Mouse (Mus musculus) heart, embryonic 16.5 days (tissue): ENCODE results near the gene Irf8. TPM values are rescaled to one million over a fixed set of nuclear protein-coding genes. Genes with fewer than 3 reads are reported as not detected.

ENCODE experiments used
- ATAC-seq: fragments of 200-750 bp; cut with Nextera tagmentation; replicated peaks from 2 replicates; pipeline ENCODE4 v1.8.0; 2017; ENCODE audit warnings: moderate number of reproducible peaks; ENCODE audit not compliant: insufficient read depth, low FRiP score; ENCODE audit errors: extremely low read depth
- H3K27ac ChIP-seq: fragments of 300-500 bp; sonication (generic); 2 replicates; pipeline ENCODE4 v1.5.1; 2014; ENCODE audit warnings: mild to moderate bottlenecking, low read length, control low read depth, moderate library complexity
- H3K27me3 ChIP-seq: fragments of 300-500 bp; sonication (generic); 2 replicates; pipeline ENCODE4 v1.6.1; 2014; ENCODE audit warnings: low read length, mixed read lengths; ENCODE audit not compliant: control insufficient read depth, insufficient read depth
- H3K36me3 ChIP-seq: fragments of 300-500 bp; sonication (generic); 2 replicates; pipeline ENCODE4 v1.6.1; 2014; ENCODE audit not compliant: control insufficient read depth, insufficient read depth
- H3K4me1 ChIP-seq: fragments of 300-500 bp; sonication (generic); 2 replicates; pipeline ENCODE4 v1.6.1; 2014; ENCODE audit warnings: low read length, mixed read lengths; ENCODE audit not compliant: control insufficient read depth, insufficient read depth
- H3K4me2 ChIP-seq: fragments of 300-500 bp; sonication (generic); 2 replicates; pipeline ENCODE4 v1.6.1; 2014; ENCODE audit warnings: low read depth, mild to moderate bottlenecking, control low read depth, low read length
- H3K4me3 ChIP-seq: fragments of 300-500 bp; sonication (generic); 2 replicates; pipeline ENCODE4 v1.5.1; 2014; ENCODE audit warnings: mild to moderate bottlenecking, control low read depth, low read length
- H3K9ac ChIP-seq: fragments of 300-500 bp; sonication (generic); 2 replicates; pipeline ENCODE4 v1.6.1; 2014; ENCODE audit warnings: low read length, control low read depth
- H3K9me3 ChIP-seq: fragments of 300-500 bp; sonication (generic); replicated peaks from 2 replicates; pipeline ENCODE4 v1.6.1; 2016; ENCODE audit warnings: low read length; ENCODE audit not compliant: control insufficient read depth
- WGBS: fragments of 180-500 bp; shearing (Covaris S2); extraction: QIAGEN DNeasy Blood & Tissue Kit; methylation state at CpG from one replicate; pipeline ENCODE4 v1.1.7; 2014; 5-methylcytosine and 5-hydroxymethylcytosine counted together
- polyA plus RNA-seq: library from polyadenylated mRNA; unstranded; fragments of >200 nt; fragmentation: Nextera tagmentation; extraction: Ambion mirVana; gene quantifications from 2 replicates; pipeline ENCODE4 v1.2.1, GENCODE M21; 2015

Irf8 gene
- polyA plus RNA-seq, 1 experiment from 2014 or later = 22.5 TPM

GRCm38 (mm10) chr8:120741001-120741400, 4.8 kb downstream of the Irf8 start:
- no peak overlapping the region for H3K4me2 ChIP-seq
- no peak overlapping the region for H3K4me3 ChIP-seq
- H3K27ac ChIP-seq = no peak overlapping the region
- no peak overlapping the region for H3K9ac ChIP-seq
- no peak for ATAC-seq
- no peaks in the 10 kb centered on the region for H3K9me3 ChIP-seq
- 85% methylated on average over 17 of the region's 17 CpGs for WGBS
- H3K27me3 ChIP-seq = peaks cover 13% of the 10 kb centered on the region
- H3K36me3 ChIP-seq = no peaks in the 10 kb centered on the region
- H3K4me1 ChIP-seq = peaks cover 4% of the 10 kb centered on the region

DNA sequence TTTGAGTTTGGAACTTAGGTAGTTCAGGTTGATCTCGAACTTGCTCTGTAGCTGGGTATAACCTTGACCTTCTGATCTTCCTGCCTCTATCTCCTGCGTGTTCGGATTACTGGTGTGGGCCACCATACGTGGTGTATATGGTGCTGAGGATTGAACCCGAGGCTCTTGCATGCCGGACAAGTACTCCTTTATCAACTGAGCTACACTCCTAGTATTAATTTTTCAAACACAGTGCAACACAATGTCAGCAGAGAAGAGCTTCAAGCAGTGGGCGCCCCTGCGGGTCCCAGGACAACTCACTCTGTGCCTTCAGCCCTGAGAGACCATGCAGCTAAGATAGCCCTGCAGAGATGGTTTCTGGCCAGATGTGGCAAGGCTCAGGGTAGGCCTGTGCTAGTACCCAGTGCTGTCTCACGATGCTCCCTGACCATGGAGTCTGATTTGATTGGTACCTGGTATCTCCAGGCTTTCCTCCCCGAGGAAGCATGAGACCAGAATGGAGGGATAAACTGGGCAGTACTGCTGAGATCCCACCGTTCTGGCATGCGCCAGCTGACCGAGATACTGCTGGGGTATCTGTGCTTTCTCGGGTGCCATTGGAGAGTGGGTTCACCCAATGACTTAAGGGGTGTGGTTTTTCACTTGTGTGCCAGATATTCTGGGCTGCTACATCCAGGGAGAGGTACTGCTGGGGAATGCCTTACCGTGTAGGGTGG, 5.8 kb downstream of the Irf8 start:
- H3K4me2 ChIP-seq = no peak overlapping the region
- H3K4me3 ChIP-seq = no peak overlapping the region
- WGBS = 88% methylated on average over 15 of the region's 15 CpGs
- no peaks in the 10 kb centered on the region for H3K4me1 ChIP-seq
- H3K9me3 ChIP-seq = no peaks in the 10 kb centered on the region
- H3K36me3 ChIP-seq = no peaks in the 10 kb centered on the region
- H3K27me3 ChIP-seq = peaks cover 11% of the 10 kb centered on the region
- H3K27ac ChIP-seq = no peak overlapping the region
- H3K9ac ChIP-seq = no peak overlapping the region
- no peak for ATAC-seq

DNA sequence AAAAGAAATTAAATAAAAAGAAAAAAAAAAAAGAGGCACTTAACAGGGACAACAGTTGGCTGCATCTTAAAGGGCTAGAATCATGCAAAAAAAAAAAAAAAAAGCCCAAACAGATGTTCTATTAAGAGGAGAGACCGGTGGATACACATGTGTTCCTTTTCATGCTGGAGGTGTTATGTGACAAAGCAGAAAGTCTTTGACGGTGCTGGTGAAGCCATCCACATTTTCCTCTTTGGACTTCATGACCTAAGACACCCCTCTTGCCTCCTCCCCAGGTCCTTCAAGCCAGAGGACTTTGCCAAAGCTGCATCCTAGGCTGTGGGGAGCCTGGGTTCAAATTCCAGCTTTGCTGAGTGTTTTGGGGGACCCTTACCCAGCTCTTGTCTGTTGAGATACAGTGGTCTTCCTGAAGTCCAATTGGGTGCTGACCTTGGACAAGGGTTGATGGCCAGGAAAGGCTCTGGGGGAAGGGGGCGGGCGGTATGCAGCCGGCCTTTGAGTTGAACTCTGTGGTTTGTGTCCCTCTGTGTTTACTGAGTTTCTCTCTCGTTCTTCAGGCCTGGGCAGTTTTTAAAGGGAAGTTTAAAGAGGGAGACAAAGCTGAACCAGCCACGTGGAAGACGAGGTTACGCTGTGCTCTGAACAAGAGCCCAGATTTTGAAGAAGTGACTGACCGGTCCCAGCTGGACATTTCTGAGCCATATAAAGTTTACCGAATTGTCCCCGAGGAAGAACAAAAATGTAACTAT, 7.2 kb downstream of the Irf8 start:
- peak; percentile 24; the same call in 1 of the 2 replicates for ATAC-seq
- Histone ChIP-seq H3K27me3 (no peaks in the 10 kb centered on the region), H3K36me3 (no peaks in the 10 kb centered on the region), H3K9me3 (no peaks in the 10 kb centered on the region), H3K27ac (peak overlapping the region; percentile 41), H3K4me3 (no peak overlapping the region), H3K9ac (no peak overlapping the region), H3K4me2 (no peak overlapping the region), H3K4me1 (no peaks in the 10 kb centered on the region)
- 61% methylated on average over 12 of the region's 12 CpGs for WGBS

GRCm38 (mm10) chr8:120743898-120744290, 7.7 kb downstream of the Irf8 start:
- ATAC-seq = 0 out of 2 replicates have a peak, but pooled peaks have one; percentile 25

DNA sequence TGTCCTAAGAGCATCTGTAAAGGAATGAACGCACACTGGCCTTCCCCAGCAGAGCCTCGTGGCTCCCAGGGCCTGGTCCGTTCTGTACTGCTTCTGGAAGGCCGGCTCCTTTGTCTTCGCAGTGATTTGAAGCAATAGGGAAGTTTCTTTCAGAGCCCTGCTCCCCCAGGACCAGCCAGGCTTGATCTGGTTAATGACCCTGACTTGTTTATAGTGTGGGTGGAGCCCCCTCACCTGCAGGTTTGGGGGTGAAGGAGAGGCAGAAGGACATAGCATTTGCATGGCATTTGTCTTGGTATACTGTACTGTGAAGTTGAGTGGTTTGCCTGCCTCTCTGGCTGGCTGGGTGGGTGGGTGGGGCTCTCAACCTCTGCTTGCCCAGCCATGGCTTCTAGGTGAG, 8.3 kb downstream of the Irf8 start:
- Histone ChIP-seq H3K9me3 (no peaks in the 10 kb centered on the region), H3K4me1 (no peaks in the 10 kb centered on the region), H3K27me3 (no peaks in the 10 kb centered on the region), H3K9ac (no peak overlapping the region), H3K36me3 (no peaks in the 10 kb centered on the region), H3K27ac (peak overlapping the region; percentile 26; the same call in 1 of the 2 replicates), H3K4me2 (no peak overlapping the region), H3K4me3 (no peak overlapping the region)
- 76% methylated on average over 5 of the region's 5 CpGs for WGBS
- no peak for ATAC-seq

More at GRCm38 (mm10) chr8:120743898-120744290, 7.7 kb downstream of the Irf8 start:
- 55% methylated on average over 4 of the region's 4 CpGs for WGBS
- Histone ChIP-seq H3K27ac (peak overlapping the region; percentile 26), H3K4me3 (no peak overlapping the region), H3K4me1 (no peaks in the 10 kb centered on the region), H3K9me3 (no peaks in the 10 kb centered on the region), H3K27me3 (no peaks in the 10 kb centered on the region), H3K9ac (no peak overlapping the region), H3K4me2 (no peak overlapping the region), H3K36me3 (no peaks in the 10 kb centered on the region)

DNA sequence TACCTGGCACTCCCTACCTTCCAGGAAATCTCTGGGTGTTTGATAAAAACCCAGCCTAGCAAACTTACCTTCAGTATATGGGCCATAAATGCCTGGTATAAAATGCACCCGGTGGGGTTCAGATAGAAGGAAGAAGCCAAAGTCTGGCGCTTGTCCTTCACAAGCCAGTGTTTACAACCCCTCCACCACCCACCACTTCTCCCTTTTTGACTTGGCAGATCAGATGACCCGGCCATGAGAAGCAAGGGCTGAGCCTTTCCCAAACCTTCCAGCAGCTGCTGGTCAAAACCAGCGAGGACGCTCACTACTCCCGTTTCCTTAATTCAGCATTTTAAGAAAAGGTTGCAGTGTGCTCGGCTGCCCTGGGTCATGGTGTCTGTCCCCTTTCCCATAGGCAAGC, 9.1 kb downstream of the Irf8 start:
- Histone ChIP-seq H3K9me3 (no peaks in the 10 kb centered on the region), H3K27me3 (no peaks in the 10 kb centered on the region), H3K27ac (no peak overlapping the region), H3K4me3 (no peak overlapping the region), H3K9ac (no peak overlapping the region), H3K36me3 (no peaks in the 10 kb centered on the region), H3K4me2 (no peak overlapping the region), H3K4me1 (no peaks in the 10 kb centered on the region)
- ATAC-seq = no peak
- 75% methylated on average over 7 of the region's 7 CpGs for WGBS

DNA sequence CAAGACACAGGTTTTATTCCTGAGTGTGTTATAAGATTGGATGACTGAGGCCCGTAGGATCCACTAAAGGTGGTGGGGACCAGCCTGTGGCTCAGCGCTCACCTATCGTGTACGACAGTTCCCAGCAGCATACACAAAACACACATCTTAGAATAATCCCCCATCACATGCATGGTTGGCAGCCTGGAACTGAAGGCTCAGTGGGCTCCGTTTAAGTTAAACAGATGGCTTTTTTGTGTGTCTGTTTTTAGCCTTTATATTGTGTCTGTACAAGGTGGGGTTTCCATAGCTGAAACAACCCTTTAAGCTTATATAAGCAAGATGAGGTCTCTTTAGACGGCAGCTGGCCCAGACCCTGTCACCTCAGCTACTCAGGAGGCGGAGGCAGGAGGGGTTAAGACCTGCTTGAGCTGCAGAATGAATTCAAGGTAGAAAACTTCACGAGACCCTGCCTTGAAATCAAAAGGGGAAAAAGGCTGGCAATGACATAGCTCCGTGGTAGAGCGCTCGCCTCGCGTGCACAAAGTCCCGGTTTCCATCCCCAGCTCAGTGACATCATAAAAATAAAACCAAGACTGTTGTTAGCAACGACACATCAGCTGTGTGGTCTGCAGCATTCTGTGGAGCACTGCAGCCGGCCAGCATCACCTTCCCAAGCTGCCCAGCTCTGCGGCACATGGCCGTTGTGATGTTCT, 10.0 kb downstream of the Irf8 start:
- ATAC-seq = no peak
- WGBS = 80% methylated on average over 18 of the region's 18 CpGs
- H3K9ac ChIP-seq = no peak overlapping the region
- H3K27ac ChIP-seq = no peak overlapping the region
- peaks cover 2% of the 10 kb centered on the region for H3K4me1 ChIP-seq
- H3K4me3 ChIP-seq = no peak overlapping the region
- H3K36me3 ChIP-seq = no peaks in the 10 kb centered on the region
- H3K9me3 ChIP-seq = no peaks in the 10 kb centered on the region
- H3K4me2 ChIP-seq = no peak overlapping the region
- H3K27me3 ChIP-seq = no peaks in the 10 kb centered on the region

- Histone ChIP-seq H3K9me3 (no peaks in the 10 kb centered on the region), H3K36me3 (no peaks in the 10 kb centered on the region), H3K9ac (no peak overlapping the region), H3K27me3 (no peaks in the 10 kb centered on the region), H3K4me1 (peaks cover 12% of the 10 kb centered on the region), H3K4me3 (no peak overlapping the region), H3K4me2 (no peak overlapping the region), H3K27ac (no peak overlapping the region)
- ATAC-seq = no peak
- 77% methylated on average over 7 of the region's 7 CpGs for WGBS
These were observed 11.1 kb downstream of the Irf8 start for GRCm38 (mm10) chr8:120747286-120747685.

DNA sequence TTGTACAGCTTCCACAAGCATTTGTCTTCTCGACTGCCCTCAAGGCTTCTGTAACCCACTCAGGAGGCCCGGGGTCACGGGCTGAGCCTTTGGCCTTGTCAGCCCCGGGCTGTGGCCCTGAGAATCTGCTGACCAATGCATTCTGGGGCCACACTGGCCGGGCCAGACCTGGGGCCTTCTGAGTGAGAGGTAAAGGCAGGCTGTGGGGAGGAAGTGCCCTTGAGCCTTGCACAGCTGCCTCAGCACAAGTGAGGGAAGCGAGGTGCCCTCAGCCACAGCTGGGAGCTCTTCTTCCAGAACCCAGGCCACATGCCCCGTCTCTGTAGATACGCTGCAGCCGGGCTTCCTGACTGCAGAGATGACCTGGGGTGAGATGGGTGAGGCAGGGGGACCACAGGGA, 14.5 kb downstream of the Irf8 start:
- no peak overlapping the region for H3K4me3 ChIP-seq
- no peak overlapping the region for H3K4me2 ChIP-seq
- WGBS = 81% methylated on average over 9 of the region's 9 CpGs
- ATAC-seq = no peak
- H3K9ac ChIP-seq = no peak overlapping the region
- H3K27me3 ChIP-seq = no peaks in the 10 kb centered on the region
- no peaks in the 10 kb centered on the region for H3K9me3 ChIP-seq
- H3K36me3 ChIP-seq = no peaks in the 10 kb centered on the region
- no peak overlapping the region for H3K27ac ChIP-seq
- peaks cover 16% of the 10 kb centered on the region for H3K4me1 ChIP-seq
